Mouse (Mus musculus): ENCODE measurements at regions not wholly inside any gene's neighbourhood (a gene's known extent, or its start where the extent isn't known, plus 50 kb on each side); places are given as distances from the start of the nearest gene placed in this dataset.

DNA sequence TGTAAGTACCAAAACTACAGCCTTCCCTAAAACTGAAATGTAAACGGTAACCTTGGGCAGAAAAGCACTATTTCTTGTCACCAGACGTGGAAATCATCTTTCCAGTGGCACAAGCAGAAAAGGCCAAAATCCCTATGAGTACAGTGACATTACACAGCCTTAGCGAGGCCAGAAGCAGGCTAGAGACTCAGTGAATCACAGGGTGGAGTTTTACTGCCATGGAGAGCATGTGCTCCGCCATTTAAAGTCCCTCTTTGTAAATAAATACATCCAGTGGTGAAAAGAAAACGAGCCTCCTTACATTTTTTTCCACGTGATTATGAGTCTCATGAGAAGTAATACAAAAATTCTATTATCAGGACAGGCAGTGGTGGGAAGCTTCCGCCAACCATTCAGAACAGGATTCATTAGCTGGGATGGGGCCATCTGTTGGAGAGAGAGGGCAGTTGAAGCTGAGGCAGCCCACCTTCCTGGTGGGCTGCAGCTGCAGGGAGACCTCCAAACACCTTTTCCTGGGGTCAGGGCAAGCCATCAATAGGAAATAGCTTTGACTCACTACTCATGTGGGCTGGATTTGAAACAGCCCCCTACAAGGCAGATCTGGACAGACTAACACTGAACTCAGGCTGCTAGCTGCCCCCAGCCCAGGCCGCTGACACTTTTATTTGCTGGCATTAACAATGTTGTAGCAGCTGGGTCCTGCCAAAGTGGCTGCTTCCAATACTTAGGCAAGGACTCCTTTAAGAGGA, 146.5 kb upstream of the Hnrnpa3 start:
- H3K4me2 ChIP-seq (replicated peaks; ENCODE audit: low read depth) = no peak overlapping the region
- no peak for TF ChIP-seq EP300 (optimal IDR thresholded peaks at IDR 0.05)
- no peak for TF ChIP-seq CTCF (IDR thresholded peaks at IDR 0.05; ENCODE audit: low read depth)
- H3K4me1 ChIP-seq (replicated peaks; ENCODE audit: control insufficient read depth, insufficient read depth) = no peaks in the 10 kb centered on the region
- H3K27ac ChIP-seq (replicated peaks) = no peak overlapping the region
- ATAC-seq (ENCODE audit: low FRiP score, low TSS enrichment) (no peak), DNase-seq (ENCODE audit: low spot score) (no peak)
- 60% methylated on average over 8 of the region's 8 CpGs for WGBS
- no peaks in the 10 kb centered on the region for H3K27me3 ChIP-seq (ENCODE audit: control insufficient read depth, insufficient read depth, low read length)
- H3K9ac ChIP-seq (ENCODE audit: low read length) = no peak overlapping the region
- H3K4me3 ChIP-seq (ENCODE audit: low read depth, low read length) = no peak overlapping the region
- no peaks in the 10 kb centered on the region for H3K36me3 ChIP-seq (ENCODE audit: control insufficient read depth, insufficient read depth, low read length)
- no peaks in the 10 kb centered on the region for H3K9me3 ChIP-seq (ENCODE audit: control insufficient read depth, low read length)

DNA sequence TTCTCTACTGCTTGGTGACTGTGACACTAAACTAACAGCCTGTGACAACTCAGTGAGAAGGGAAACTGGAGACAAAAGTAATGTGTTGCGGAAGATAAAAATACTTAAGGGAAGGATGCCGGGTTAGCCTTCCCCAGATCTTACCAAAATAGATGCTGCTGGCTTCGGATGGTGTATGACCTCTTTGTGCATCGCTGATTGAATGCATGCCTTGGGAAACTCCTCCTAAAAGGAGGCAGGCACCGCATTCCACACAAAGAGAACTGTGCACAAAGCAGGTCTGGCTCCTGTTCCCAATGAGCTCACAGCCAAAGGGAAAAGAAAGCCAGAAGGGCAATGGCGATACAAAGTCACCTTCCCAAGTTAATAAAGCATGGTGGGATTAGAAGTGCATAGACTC, 144.9 kb upstream of the Hnrnpa3 start:
- DNase-seq (ENCODE audit: low spot score) = no peak
- TF ChIP-seq CTCF (IDR thresholded peaks at IDR 0.05; ENCODE audit: low read depth) (no peak), EP300 (optimal IDR thresholded peaks at IDR 0.05) (no peak)
- Histone ChIP-seq H3K27me3 (ENCODE audit: control insufficient read depth, insufficient read depth, low read length) (no peaks in the 10 kb centered on the region), H3K4me1 (replicated peaks; ENCODE audit: control insufficient read depth, insufficient read depth) (no peaks in the 10 kb centered on the region), H3K9me3 (ENCODE audit: control insufficient read depth, low read length) (no peaks in the 10 kb centered on the region), H3K4me2 (replicated peaks; ENCODE audit: low read depth) (no peak overlapping the region), H3K27ac (replicated peaks) (no peak overlapping the region), H3K36me3 (ENCODE audit: control insufficient read depth, insufficient read depth, low read length) (no peaks in the 10 kb centered on the region), H3K9ac (ENCODE audit: low read length) (no peak overlapping the region), H3K4me3 (ENCODE audit: low read depth, low read length) (no peak overlapping the region)
- no peak for ATAC-seq (ENCODE audit: low FRiP score, low TSS enrichment)
- WGBS = 56% methylated on average over 6 of the region's 6 CpGs

GRCm38 (mm10) chr2:75516223-75516622, 142.8 kb upstream of the Hnrnpa3 start:
- H3K27ac ChIP-seq (replicated peaks) = no peak overlapping the region
- H3K4me1 ChIP-seq (replicated peaks; ENCODE audit: control insufficient read depth, insufficient read depth) = no peaks in the 10 kb centered on the region
- H3K27me3 ChIP-seq (ENCODE audit: control insufficient read depth, insufficient read depth, low read length) = no peaks in the 10 kb centered on the region
- H3K4me2 ChIP-seq (replicated peaks; ENCODE audit: low read depth) = no peak overlapping the region
- 42% methylated on average over 11 of the region's 11 CpGs for WGBS
- TF ChIP-seq CTCF (IDR thresholded peaks at IDR 0.05; ENCODE audit: low read depth) = no peak
- TF ChIP-seq EP300 (optimal IDR thresholded peaks at IDR 0.05) = no peak
- ATAC-seq (ENCODE audit: low FRiP score, low TSS enrichment) (no peak), DNase-seq (ENCODE audit: low spot score) (no peak)
- H3K36me3 ChIP-seq (ENCODE audit: control insufficient read depth, insufficient read depth, low read length) = no peaks in the 10 kb centered on the region
- no peak overlapping the region for H3K9ac ChIP-seq (ENCODE audit: low read length)
- H3K4me3 ChIP-seq (ENCODE audit: low read depth, low read length) = no peak overlapping the region
- no peaks in the 10 kb centered on the region for H3K9me3 ChIP-seq (ENCODE audit: control insufficient read depth, low read length)

- no peaks in the 10 kb centered on the region for H3K36me3 ChIP-seq (ENCODE audit: control insufficient read depth, insufficient read depth, low read length)
- H3K9me3 ChIP-seq (ENCODE audit: control insufficient read depth, low read length) = no peaks in the 10 kb centered on the region
- no peak overlapping the region for H3K4me2 ChIP-seq (replicated peaks; ENCODE audit: low read depth)
- DNase-seq (ENCODE audit: low spot score) = no peak
- TF ChIP-seq EP300 (optimal IDR thresholded peaks at IDR 0.05) = no peak
- TF ChIP-seq CTCF (IDR thresholded peaks at IDR 0.05; ENCODE audit: low read depth) = no peak
- H3K4me1 ChIP-seq (replicated peaks; ENCODE audit: control insufficient read depth, insufficient read depth) = no peaks in the 10 kb centered on the region
- H3K27me3 ChIP-seq (ENCODE audit: control insufficient read depth, insufficient read depth, low read length) = no peaks in the 10 kb centered on the region
- 83% methylated on average over 3 of the region's 3 CpGs for WGBS
- H3K4me3 ChIP-seq (ENCODE audit: low read depth, low read length) = no peak overlapping the region
- H3K9ac ChIP-seq (ENCODE audit: low read length) = no peak overlapping the region
- no peak for ATAC-seq (ENCODE audit: low FRiP score, low TSS enrichment)
- no peak overlapping the region for H3K27ac ChIP-seq (replicated peaks)
Measured at GRCm38 (mm10) chr2:75517096-75517495, 142.0 kb upstream of the Hnrnpa3 start.

GRCm38 (mm10) chr2:75518607-75519006, 140.5 kb upstream of the Hnrnpa3 start:
- Histone ChIP-seq H3K36me3 (ENCODE audit: control insufficient read depth, insufficient read depth, low read length) (no peaks in the 10 kb centered on the region), H3K9ac (ENCODE audit: low read length) (no peak overlapping the region), H3K4me3 (ENCODE audit: low read depth, low read length) (no peak overlapping the region), H3K27me3 (ENCODE audit: control insufficient read depth, insufficient read depth, low read length) (no peaks in the 10 kb centered on the region), H3K4me2 (replicated peaks; ENCODE audit: low read depth) (no peak overlapping the region), H3K9me3 (ENCODE audit: control insufficient read depth, low read length) (no peaks in the 10 kb centered on the region), H3K27ac (replicated peaks) (no peak overlapping the region), H3K4me1 (replicated peaks; ENCODE audit: control insufficient read depth, insufficient read depth) (no peaks in the 10 kb centered on the region)
- ATAC-seq (ENCODE audit: low FRiP score, low TSS enrichment) (no peak), DNase-seq (ENCODE audit: low spot score) (no peak)
- 68% methylated on average over 1 of the region's 1 CpGs for WGBS
- TF ChIP-seq EP300 (optimal IDR thresholded peaks at IDR 0.05) (no peak), CTCF (IDR thresholded peaks at IDR 0.05; ENCODE audit: low read depth) (no peak)

- ATAC-seq (ENCODE audit: low FRiP score, low TSS enrichment) (no peak), DNase-seq (ENCODE audit: low spot score) (no peak)
Measured at GRCm38 (mm10) chr2:75525562-75525961, 133.5 kb upstream of the Hnrnpa3 start.

More at GRCm38 (mm10) chr2:75525562-75525961, 133.5 kb upstream of the Hnrnpa3 start:
- Histone ChIP-seq H3K9me3 (ENCODE audit: control insufficient read depth, low read length) (no peaks in the 10 kb centered on the region), H3K36me3 (ENCODE audit: control insufficient read depth, insufficient read depth, low read length) (no peaks in the 10 kb centered on the region), H3K9ac (ENCODE audit: low read length) (no peak overlapping the region), H3K27me3 (ENCODE audit: control insufficient read depth, insufficient read depth, low read length) (no peaks in the 10 kb centered on the region), H3K27ac (replicated peaks) (no peak overlapping the region), H3K4me1 (replicated peaks; ENCODE audit: control insufficient read depth, insufficient read depth) (no peaks in the 10 kb centered on the region), H3K4me3 (ENCODE audit: low read depth, low read length) (no peak overlapping the region), H3K4me2 (replicated peaks; ENCODE audit: low read depth) (no peak overlapping the region)
- WGBS = 35% methylated on average over 3 of the region's 3 CpGs
- no peak for TF ChIP-seq CTCF (IDR thresholded peaks at IDR 0.05; ENCODE audit: low read depth)
- TF ChIP-seq EP300 (optimal IDR thresholded peaks at IDR 0.05) = no peak

Data from stomach, postnatal 0 days (tissue).